Mouse (Mus musculus): ENCODE measurements at regions not wholly inside any gene's neighbourhood (a gene's known extent, or its start where the extent isn't known, plus 50 kb on each side); places are given as distances from the start of the nearest gene placed in this dataset.

DNA sequence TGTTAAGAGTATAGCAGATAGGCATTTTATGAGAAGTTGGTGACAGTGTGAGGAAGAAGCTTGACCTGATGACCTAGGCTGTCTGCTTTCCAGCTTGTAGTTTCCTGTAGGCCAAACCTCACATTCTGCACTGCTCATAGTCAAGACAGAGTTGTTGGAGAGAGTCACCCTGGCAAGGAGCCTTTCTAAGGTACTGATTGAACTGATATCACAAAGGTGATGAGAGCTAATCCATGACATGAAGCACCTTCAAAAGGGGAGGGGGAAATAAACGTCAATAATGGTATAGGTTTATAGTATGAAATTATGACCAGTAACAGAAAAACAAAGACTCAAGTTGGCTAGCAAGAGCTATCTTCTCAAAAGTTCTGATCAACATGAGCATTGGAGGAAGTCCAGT, 293.3 kb downstream of the Ets1 start:
- Histone ChIP-seq H3K4me2 (ENCODE audit: low read depth, low read length, poor library complexity, severe bottlenecking) (no peak overlapping the region), H3K36me3 (ENCODE audit: insufficient read depth, low read length) (no peaks in the 10 kb centered on the region), H3K27ac (ENCODE audit: low read depth, low read length) (no peak overlapping the region), H3K9ac (replicated peaks; ENCODE audit: low read length, poor library complexity, severe bottlenecking) (no peak overlapping the region), H3K4me1 (ENCODE audit: insufficient read depth, low read length) (no peaks in the 10 kb centered on the region), H3K27me3 (ENCODE audit: insufficient read depth, low read length) (no peaks in the 10 kb centered on the region), H3K4me3 (ENCODE audit: low read depth, low read length) (no peak overlapping the region), H3K9me3 (ENCODE audit: low read length) (no peaks in the 10 kb centered on the region)
- 91% methylated on average over 1 of the region's 1 CpGs for WGBS
- no peak for TF ChIP-seq CTCF (IDR thresholded peaks at IDR 0.05)
- ATAC-seq (ENCODE audit: low FRiP score), result no peak
- no peak for DNase-seq (ENCODE audit: low spot score)

GRCm38 (mm10) chr9:32929826-32930225, 293.8 kb downstream of the Ets1 start:
- Histone ChIP-seq H3K27me3 (ENCODE audit: insufficient read depth, low read length) (no peaks in the 10 kb centered on the region), H3K4me2 (ENCODE audit: low read depth, low read length, poor library complexity, severe bottlenecking) (no peak overlapping the region), H3K9ac (replicated peaks; ENCODE audit: low read length, poor library complexity, severe bottlenecking) (no peak overlapping the region), H3K4me1 (ENCODE audit: insufficient read depth, low read length) (no peaks in the 10 kb centered on the region), H3K9me3 (ENCODE audit: low read length) (no peaks in the 10 kb centered on the region), H3K36me3 (ENCODE audit: insufficient read depth, low read length) (no peaks in the 10 kb centered on the region), H3K27ac (ENCODE audit: low read depth, low read length) (no peak overlapping the region), H3K4me3 (ENCODE audit: low read depth, low read length) (no peak overlapping the region)
- ATAC-seq (ENCODE audit: low FRiP score) (no peak), DNase-seq (ENCODE audit: low spot score) (no peak)
- no peak for TF ChIP-seq CTCF (IDR thresholded peaks at IDR 0.05)
- 94% methylated on average over 3 of the region's 3 CpGs for WGBS

DNA sequence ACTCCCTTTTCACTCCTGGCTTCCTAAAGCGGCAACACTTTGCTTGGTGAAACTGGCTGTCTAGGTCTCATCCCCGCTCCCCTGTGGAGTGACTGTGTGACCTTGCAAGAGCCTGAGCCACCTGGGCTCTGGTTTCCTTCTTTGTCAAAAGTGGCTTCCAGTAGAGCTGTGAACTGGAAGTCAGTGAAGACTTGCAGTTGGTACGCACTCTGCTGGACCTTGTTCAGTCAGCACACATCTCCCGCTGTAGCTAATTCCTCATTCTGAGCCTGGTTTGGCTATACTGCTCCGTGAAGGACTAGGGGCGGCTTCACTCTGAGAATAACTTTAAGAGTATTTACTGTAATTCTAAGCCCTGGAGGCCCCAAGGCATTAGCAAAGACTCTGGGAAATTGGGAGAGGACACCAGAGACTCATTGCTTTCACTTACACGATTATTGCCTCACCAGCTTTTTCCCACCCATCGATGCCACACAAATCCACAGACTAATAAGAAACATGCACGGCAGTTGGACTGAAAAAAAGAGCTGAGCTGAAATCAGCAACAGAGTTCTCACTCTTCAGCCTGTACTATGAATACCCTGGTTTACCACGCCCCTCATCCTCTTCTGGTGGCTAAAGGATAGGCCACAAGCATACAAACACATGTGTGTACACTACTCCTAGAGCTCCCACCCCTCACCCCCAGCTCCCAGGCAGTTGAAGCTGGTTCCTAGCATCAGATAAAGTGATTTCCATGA, 295.4 kb downstream of the Ets1 start:
- Histone ChIP-seq H3K9me3 (ENCODE audit: low read length) (no peaks in the 10 kb centered on the region), H3K9ac (replicated peaks; ENCODE audit: low read length, poor library complexity, severe bottlenecking) (no peak overlapping the region), H3K36me3 (ENCODE audit: insufficient read depth, low read length) (no peaks in the 10 kb centered on the region), H3K4me1 (ENCODE audit: insufficient read depth, low read length) (no peaks in the 10 kb centered on the region), H3K4me3 (ENCODE audit: low read depth, low read length) (no peak overlapping the region), H3K4me2 (ENCODE audit: low read depth, low read length, poor library complexity, severe bottlenecking) (no peak overlapping the region), H3K27ac (ENCODE audit: low read depth, low read length) (no peak overlapping the region), H3K27me3 (ENCODE audit: insufficient read depth, low read length) (no peaks in the 10 kb centered on the region)
- no peak for TF ChIP-seq CTCF (IDR thresholded peaks at IDR 0.05)
- no peak for DNase-seq (ENCODE audit: low spot score)
- ATAC-seq (ENCODE audit: low FRiP score), result no peak
- 71% methylated on average over 10 of the region's 10 CpGs for WGBS

DNA sequence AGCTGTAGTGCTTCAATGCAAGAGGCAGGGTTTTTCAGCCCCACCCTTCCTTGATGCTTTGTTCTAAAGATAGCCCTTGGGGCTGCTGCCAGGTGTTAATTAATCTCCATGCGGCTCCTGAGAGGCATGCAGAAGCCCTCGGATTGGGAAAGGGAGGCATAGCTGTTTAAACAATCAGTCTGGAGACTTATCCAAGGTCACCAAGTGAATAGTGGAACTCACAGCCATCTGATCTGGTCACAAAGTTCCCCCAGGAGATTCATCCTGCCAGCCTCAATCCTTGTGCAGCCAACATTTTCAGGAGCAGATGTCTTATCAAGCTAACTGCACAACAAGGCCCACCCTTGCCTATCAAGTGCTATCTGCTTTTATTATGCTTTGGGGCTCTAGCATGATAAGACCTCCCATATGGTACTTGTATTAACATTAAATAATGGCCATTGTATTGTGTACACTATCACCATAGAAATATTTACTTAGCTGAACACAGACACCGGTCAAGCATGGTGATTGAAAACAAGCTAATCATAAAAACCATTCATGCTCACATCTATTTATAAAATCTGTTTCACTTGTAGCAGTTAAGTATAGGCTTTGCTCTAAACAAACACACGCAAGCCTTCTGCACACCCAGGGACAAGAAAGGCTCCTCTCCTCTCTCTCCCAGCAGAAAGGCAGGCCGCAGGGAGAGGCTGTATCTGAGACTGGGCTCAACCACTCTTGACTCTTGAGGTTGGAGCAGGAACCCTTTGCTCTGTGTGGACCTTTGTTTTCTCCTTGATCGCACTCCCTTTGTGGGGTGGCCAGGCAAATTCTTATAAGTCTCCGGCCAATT, 297.4 kb downstream of the Ets1 start:
- Histone ChIP-seq H3K9me3 (ENCODE audit: low read length) (no peaks in the 10 kb centered on the region), H3K36me3 (ENCODE audit: insufficient read depth, low read length) (no peaks in the 10 kb centered on the region), H3K9ac (replicated peaks; ENCODE audit: low read length, poor library complexity, severe bottlenecking) (no peak overlapping the region), H3K27me3 (ENCODE audit: insufficient read depth, low read length) (no peaks in the 10 kb centered on the region), H3K4me2 (ENCODE audit: low read depth, low read length, poor library complexity, severe bottlenecking) (no peak overlapping the region), H3K27ac (ENCODE audit: low read depth, low read length) (no peak overlapping the region), H3K4me3 (ENCODE audit: low read depth, low read length) (no peak overlapping the region), H3K4me1 (ENCODE audit: insufficient read depth, low read length) (no peaks in the 10 kb centered on the region)
- WGBS, result 83% methylated on average over 7 of the region's 7 CpGs
- ATAC-seq (ENCODE audit: low FRiP score), result no peak
- no peak for TF ChIP-seq CTCF (IDR thresholded peaks at IDR 0.05)
- DNase-seq (ENCODE audit: low spot score), result no peak

DNA sequence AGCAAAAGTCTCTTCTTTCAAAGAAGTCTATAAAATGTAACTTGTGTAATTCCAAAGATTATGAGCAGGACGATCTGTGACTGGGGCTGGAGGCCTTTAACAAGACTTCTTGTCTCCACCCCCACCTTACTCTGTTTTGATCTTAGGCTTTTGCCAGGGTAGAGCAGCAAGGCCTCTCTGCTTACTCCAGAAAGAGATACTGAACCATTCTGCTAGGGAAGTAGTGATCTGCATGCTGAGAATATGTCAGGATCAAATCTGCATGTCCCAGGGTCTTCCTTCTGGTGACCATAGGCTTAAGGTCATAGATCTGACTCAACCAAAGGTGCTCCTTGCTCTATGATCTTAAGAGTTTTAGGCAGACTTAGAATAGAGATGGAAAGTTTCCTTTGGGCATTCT, 298.4 kb downstream of the Ets1 start:
- Histone ChIP-seq H3K36me3 (ENCODE audit: insufficient read depth, low read length) (no peaks in the 10 kb centered on the region), H3K27ac (ENCODE audit: low read depth, low read length) (no peak overlapping the region), H3K4me3 (ENCODE audit: low read depth, low read length) (no peak overlapping the region), H3K9ac (replicated peaks; ENCODE audit: low read length, poor library complexity, severe bottlenecking) (no peak overlapping the region), H3K4me1 (ENCODE audit: insufficient read depth, low read length) (no peaks in the 10 kb centered on the region), H3K9me3 (ENCODE audit: low read length) (no peaks in the 10 kb centered on the region), H3K4me2 (ENCODE audit: low read depth, low read length, poor library complexity, severe bottlenecking) (no peak overlapping the region), H3K27me3 (ENCODE audit: insufficient read depth, low read length) (no peaks in the 10 kb centered on the region)
- no peak for TF ChIP-seq CTCF (IDR thresholded peaks at IDR 0.05)
- ATAC-seq (ENCODE audit: low FRiP score), result no peak
- no peak for DNase-seq (ENCODE audit: low spot score)
- 84% methylated on average over 1 of the region's 1 CpGs for WGBS

- peaks cover 4% of the 10 kb centered on the region; the same call in 1 of the 2 replicates for H3K4me1 ChIP-seq (ENCODE audit: insufficient read depth, low read length)
- no peaks in the 10 kb centered on the region for H3K27me3 ChIP-seq (ENCODE audit: insufficient read depth, low read length)
- ATAC-seq (ENCODE audit: low FRiP score) (no peak), DNase-seq (ENCODE audit: low spot score) (no peak)
- WGBS, result 43% methylated on average over 9 of the region's 9 CpGs
- H3K27ac ChIP-seq (ENCODE audit: low read depth, low read length), result no peak overlapping the region
- no peak overlapping the region for H3K9ac ChIP-seq (replicated peaks; ENCODE audit: low read length, poor library complexity, severe bottlenecking)
- H3K9me3 ChIP-seq (ENCODE audit: low read length), result no peaks in the 10 kb centered on the region
- no peak overlapping the region for H3K4me3 ChIP-seq (ENCODE audit: low read depth, low read length)
- no peak overlapping the region for H3K4me2 ChIP-seq (ENCODE audit: low read depth, low read length, poor library complexity, severe bottlenecking)
- TF ChIP-seq CTCF (IDR thresholded peaks at IDR 0.05), result no peak
- H3K36me3 ChIP-seq (ENCODE audit: insufficient read depth, low read length), result no peaks in the 10 kb centered on the region
Observed at GRCm38 (mm10) chr9:32936462-32936861, 300.4 kb downstream of the Ets1 start.
